Mouse (Mus musculus) forebrain, embryonic 15.5 days (tissue): ENCODE measurements around the gene Zfp46. TPM values are rescaled to one million over a fixed set of nuclear protein-coding genes. Genes with fewer than 3 reads are reported as not detected.

Experiments used
- ATAC-seq: fragments of 200-750 bp; cut with Nextera tagmentation; replicated peaks from 2 replicates; pipeline ENCODE4 v1.8.0; 2017; ENCODE audit warnings: mild to moderate bottlenecking, moderate TSS enrichment, moderate library complexity
- H3K27ac ChIP-seq: fragments of 300-500 bp; sonication (generic); replicated peaks from 2 replicates; pipeline ENCODE4 v1.5.1; 2015; ENCODE audit warnings: mild to moderate bottlenecking, inconsistent platforms
- H3K27me3 ChIP-seq: fragments of 300-500 bp; sonication (generic); 2 replicates; pipeline ENCODE4 v1.6.1; 2015; ENCODE audit warnings: inconsistent platforms
- H3K36me3 ChIP-seq: fragments of 300-500 bp; sonication (generic); 2 replicates; pipeline ENCODE4 v1.6.1; 2015; ENCODE audit warnings: mild to moderate bottlenecking, inconsistent platforms
- H3K4me1 ChIP-seq: fragments of 300-500 bp; sonication (generic); 2 replicates; pipeline ENCODE4 v1.6.1; 2015; ENCODE audit warnings: inconsistent platforms
- H3K4me2 ChIP-seq: fragments of 300-500 bp; sonication (generic); replicated peaks from 2 replicates; pipeline ENCODE4 v1.6.1; 2015; ENCODE audit warnings: mild to moderate bottlenecking, inconsistent platforms
- H3K4me3 ChIP-seq: fragments of 300-500 bp; sonication (generic); 2 replicates; pipeline ENCODE4 v1.5.1; 2015; ENCODE audit warnings: mild to moderate bottlenecking, inconsistent platforms
- H3K9ac ChIP-seq: fragments of 300-500 bp; sonication (generic); replicated peaks from 2 replicates; pipeline ENCODE4 v1.6.1; 2015; ENCODE audit warnings: mild to moderate bottlenecking, inconsistent platforms
- H3K9me3 ChIP-seq: fragments of 300-500 bp; sonication (generic); 2 replicates; pipeline ENCODE4 v1.6.1; 2016; ENCODE audit warnings: inconsistent platforms
- WGBS: fragments of 180-500 bp; shearing (Covaris S2); methylation state at CpG from one replicate; pipeline ENCODE4 v1.1.7; 2015; ENCODE audit warnings: mixed read lengths; 5-methylcytosine and 5-hydroxymethylcytosine counted together
- polyA plus RNA-seq: library from polyadenylated mRNA; unstranded; fragments of >200 nt; fragmentation: Nextera tagmentation; extraction: Ambion mirVana; gene quantifications from 2 replicates; pipeline ENCODE4 v1.2.1, GENCODE M21; 2015

Zfp46 gene
- polyA plus RNA-seq, 1 experiment from 2014 or later: 46.1 TPM

GRCm38 (mm10) chr4:136247729-136248463 lies 36.6 kb upstream of the Zfp46 start, which contains the start of gene Tcea3:
TSS of gene Tcea3 (plus strand) at chr4:136247729.
- H3K9me3 ChIP-seq: no peaks in the 10 kb centered on the region
- H3K4me3 ChIP-seq: peak within 1 kb of the TSS; percentile 33
- no peak within 1 kb of the TSS for H3K27ac ChIP-seq
- 0 out of 2 replicates have a peak within 1 kb of the TSS, but pooled peaks have one; percentile 26 for H3K9ac ChIP-seq
- peaks cover 60% of the 10 kb centered on the region for H3K27me3 ChIP-seq
- no peak for ATAC-seq
- H3K36me3 ChIP-seq: no peaks in the 10 kb centered on the region
- H3K4me1 ChIP-seq: peaks cover 24% of the 10 kb centered on the region
- WGBS: under 1% methylated on average over 46 of the region's 46 CpGs
- peak within 1 kb of the TSS; percentile 56 for H3K4me2 ChIP-seq

GRCm38 (mm10) chr4:136248464-136249331 lies 35.8 kb upstream of the Zfp46 start:
- no peak for ATAC-seq
- Histone ChIP-seq H3K4me1 (peaks cover 24% of the 10 kb centered on the region), H3K36me3 (no peaks in the 10 kb centered on the region), H3K9me3 (no peaks in the 10 kb centered on the region), H3K27ac (no peak overlapping the region), H3K9ac (0 out of 2 replicates have a peak overlapping the region, but pooled peaks have one; percentile 26), H3K4me3 (peak overlapping the region; percentile 33), H3K4me2 (peak overlapping the region; percentile 56), H3K27me3 (peaks cover 60% of the 10 kb centered on the region)
- WGBS: under 1% methylated on average over 37 of the region's 37 CpGs

GRCm38 (mm10) chr4:136249332-136249647 lies 35.2 kb upstream of the Zfp46 start:
- H3K4me3 ChIP-seq: no peak overlapping the region
- no peaks in the 10 kb centered on the region for H3K36me3 ChIP-seq
- 3% methylated on average over 11 of the region's 11 CpGs for WGBS
- H3K4me2 ChIP-seq: peak overlapping the region; percentile 56; the same call in 1 of the 2 replicates
- no peak overlapping the region for H3K27ac ChIP-seq
- H3K27me3 ChIP-seq: peaks cover 60% of the 10 kb centered on the region
- ATAC-seq: no peak
- no peaks in the 10 kb centered on the region for H3K9me3 ChIP-seq
- peaks cover 24% of the 10 kb centered on the region for H3K4me1 ChIP-seq
- H3K9ac ChIP-seq: no peak overlapping the region

DNA sequence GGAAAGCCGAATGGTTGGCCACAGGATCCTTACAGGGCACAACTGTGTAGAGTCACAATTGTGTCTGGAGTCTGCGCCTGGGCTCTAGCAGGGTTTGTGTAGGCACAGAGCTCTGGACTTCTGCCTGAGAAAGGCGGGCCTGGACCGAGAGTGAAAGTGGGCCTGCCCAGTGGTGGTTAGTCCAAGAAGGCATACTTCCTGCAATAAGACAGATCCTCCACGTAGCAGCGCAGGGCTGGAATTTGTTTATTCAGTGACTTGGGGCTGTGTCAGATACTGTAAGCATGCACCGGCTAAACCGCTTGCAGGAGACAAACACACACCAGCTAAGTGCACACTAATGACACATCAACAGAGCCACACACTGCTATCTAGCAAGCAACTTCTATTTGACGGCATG lies 34.7 kb upstream of the Zfp46 start:
- no peak overlapping the region for H3K9ac ChIP-seq
- WGBS: 40% methylated on average over 9 of the region's 9 CpGs
- ATAC-seq: no peak
- H3K4me3 ChIP-seq: no peak overlapping the region
- peaks cover 57% of the 10 kb centered on the region for H3K27me3 ChIP-seq
- H3K4me1 ChIP-seq: peaks cover 24% of the 10 kb centered on the region
- H3K4me2 ChIP-seq: no peak overlapping the region
- no peaks in the 10 kb centered on the region for H3K36me3 ChIP-seq
- H3K27ac ChIP-seq: no peak overlapping the region
- no peaks in the 10 kb centered on the region for H3K9me3 ChIP-seq

DNA sequence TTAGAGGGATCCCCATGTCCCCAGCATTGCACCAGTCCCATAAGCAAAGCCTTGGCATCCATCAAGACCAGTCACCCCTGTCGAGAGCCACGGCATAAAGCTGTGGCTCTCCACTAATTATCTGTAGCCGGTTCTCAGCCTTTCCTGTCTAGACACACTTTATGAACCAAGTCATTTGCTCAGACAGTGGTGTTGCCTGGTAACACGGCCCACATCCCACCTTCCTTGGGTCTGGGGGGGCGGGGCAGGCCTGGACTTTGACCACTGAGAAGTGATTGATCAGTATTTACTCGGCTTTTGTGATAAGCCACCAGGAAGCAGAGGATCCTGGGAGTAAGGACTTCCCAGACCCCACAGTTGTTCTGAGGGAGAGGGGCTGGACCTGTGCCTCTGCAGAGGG lies 28.6 kb upstream of the Zfp46 start:
- no peak for ATAC-seq
- Histone ChIP-seq H3K4me3 (no peak overlapping the region), H3K27ac (no peak overlapping the region), H3K4me2 (no peak overlapping the region), H3K27me3 (peaks cover 4% of the 10 kb centered on the region; the same call in 1 of the 2 replicates), H3K9me3 (no peaks in the 10 kb centered on the region), H3K4me1 (peaks cover 4% of the 10 kb centered on the region), H3K9ac (no peak overlapping the region), H3K36me3 (no peaks in the 10 kb centered on the region)
- WGBS: 66% methylated on average over 6 of the region's 6 CpGs

DNA sequence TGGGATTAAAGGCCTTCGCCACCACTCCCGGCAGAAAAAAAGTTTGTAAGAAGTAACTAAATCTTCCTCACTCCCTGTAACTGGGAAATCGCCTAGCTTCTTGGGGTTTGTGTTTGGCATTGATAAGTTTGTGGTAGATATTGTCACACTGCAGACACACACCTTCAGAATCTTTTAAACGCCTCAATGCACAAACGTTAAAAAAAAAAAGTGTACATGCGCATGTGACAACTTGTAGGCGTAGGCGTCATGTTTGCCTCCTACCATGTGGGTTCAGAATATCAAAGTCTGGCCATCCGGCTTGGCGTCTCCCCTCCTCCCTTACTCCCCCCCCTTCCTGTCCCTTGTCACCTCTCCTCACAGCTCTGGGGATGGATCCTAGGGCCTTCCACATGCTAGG lies 27.8 kb upstream of the Zfp46 start:
- Histone ChIP-seq H3K4me3 (no peak overlapping the region), H3K36me3 (no peaks in the 10 kb centered on the region), H3K4me2 (no peak overlapping the region), H3K9me3 (no peaks in the 10 kb centered on the region), H3K4me1 (peaks cover 4% of the 10 kb centered on the region), H3K27ac (no peak overlapping the region), H3K9ac (no peak overlapping the region), H3K27me3 (no peaks in the 10 kb centered on the region)
- 87% methylated on average over 10 of the region's 10 CpGs for WGBS
- no peak for ATAC-seq

DNA sequence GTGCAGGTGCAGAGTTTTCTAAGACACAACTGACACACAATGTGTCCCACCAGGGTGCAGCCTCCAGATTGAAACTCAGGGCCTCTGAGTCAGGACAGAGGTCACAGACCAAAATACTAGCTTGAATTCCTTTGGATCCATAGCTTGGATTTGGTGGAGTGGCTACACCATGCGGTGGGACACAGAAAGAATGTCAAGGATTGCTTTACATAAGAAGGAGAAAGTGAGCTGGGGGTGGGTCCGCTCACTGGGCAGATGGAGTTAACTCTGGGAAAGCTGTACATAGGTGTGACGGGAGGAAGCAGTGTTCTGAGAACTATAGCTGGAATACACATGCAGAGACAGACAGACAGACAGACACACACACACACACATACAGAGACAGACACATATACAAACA lies 24.6 kb upstream of the Zfp46 start:
- H3K27ac ChIP-seq: no peak overlapping the region

DNA sequence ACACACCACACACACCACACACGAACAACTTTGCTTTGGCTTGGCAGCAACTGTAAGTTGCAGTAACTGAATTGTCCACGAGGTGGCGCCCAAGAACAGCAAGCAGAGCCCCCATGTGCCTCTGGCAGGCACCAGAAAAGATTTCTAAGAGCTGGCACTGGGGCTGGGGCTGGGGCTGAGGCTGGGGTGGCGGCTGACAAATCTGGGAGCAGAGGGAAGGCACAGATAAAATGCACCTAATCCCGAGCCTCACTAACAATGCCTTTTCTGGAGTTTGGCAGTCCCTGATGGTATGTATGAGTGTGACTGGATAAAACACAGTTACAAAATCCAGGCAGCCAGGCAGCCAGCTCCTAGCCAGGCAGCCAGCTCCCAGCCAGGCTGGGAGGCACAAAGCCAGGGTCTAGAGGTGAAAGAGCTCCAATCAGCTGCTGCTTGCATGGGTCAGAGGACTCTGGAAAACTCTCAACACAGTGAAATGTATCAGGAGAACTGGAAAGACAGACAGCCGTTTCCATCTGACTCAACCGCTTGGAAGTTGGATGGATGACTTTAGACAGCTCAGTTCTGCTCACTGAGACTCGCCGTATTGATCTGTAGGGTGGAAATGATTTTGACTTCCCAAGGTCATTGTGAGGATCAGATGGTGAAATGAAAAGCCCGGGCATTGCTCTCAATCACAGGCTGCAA lies 23.8 kb upstream of the Zfp46 start:
- no peaks in the 10 kb centered on the region for H3K9me3 ChIP-seq
- peak; percentile 67 for ATAC-seq
- H3K27me3 ChIP-seq: no peaks in the 10 kb centered on the region
- 0 out of 2 replicates have a peak overlapping the region, but pooled peaks have one; percentile 5 for H3K9ac ChIP-seq
- no peak overlapping the region for H3K4me2 ChIP-seq
- H3K36me3 ChIP-seq: no peaks in the 10 kb centered on the region
- H3K4me1 ChIP-seq: peaks cover 4% of the 10 kb centered on the region
- 40% methylated on average over 10 of the region's 10 CpGs for WGBS
- no peak overlapping the region for H3K27ac ChIP-seq
- H3K4me3 ChIP-seq: no peak overlapping the region

More for the DNA sequence above, 24.6 kb upstream of the Zfp46 start:
- no peaks in the 10 kb centered on the region for H3K27me3 ChIP-seq
- H3K36me3 ChIP-seq: no peaks in the 10 kb centered on the region
- no peak overlapping the region for H3K9ac ChIP-seq
- no peak overlapping the region for H3K4me3 ChIP-seq
- no peak overlapping the region for H3K4me2 ChIP-seq
- H3K4me1 ChIP-seq: peaks cover 4% of the 10 kb centered on the region
- H3K9me3 ChIP-seq: no peaks in the 10 kb centered on the region
- no peak for ATAC-seq
- 57% methylated on average over 3 of the region's 3 CpGs for WGBS

DNA sequence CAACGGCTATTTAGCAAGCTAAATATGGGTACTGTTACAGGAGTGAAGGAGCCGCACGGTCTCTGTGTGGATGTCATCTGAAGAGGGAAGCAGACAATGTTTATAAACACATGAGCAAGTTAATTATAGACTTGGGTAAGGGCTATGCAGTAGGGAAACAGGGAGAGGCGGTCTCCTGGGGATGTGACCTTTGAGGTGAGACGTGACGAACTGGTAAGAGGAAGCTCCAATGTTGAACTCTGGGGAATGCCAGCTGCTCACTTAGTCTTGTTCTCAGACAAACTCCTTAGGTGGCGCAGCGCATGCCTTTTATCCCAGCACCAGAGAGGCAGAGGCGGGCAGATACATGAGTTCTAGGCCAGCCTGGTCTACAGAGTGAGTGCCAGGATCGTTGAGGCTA lies 22.6 kb upstream of the Zfp46 start:
- Histone ChIP-seq H3K27me3 (no peaks in the 10 kb centered on the region), H3K4me1 (peaks cover 4% of the 10 kb centered on the region), H3K4me3 (no peak overlapping the region), H3K9me3 (no peaks in the 10 kb centered on the region), H3K4me2 (no peak overlapping the region), H3K9ac (no peak overlapping the region), H3K27ac (no peak overlapping the region), H3K36me3 (no peaks in the 10 kb centered on the region)
- ATAC-seq: no peak
- 74% methylated on average over 10 of the region's 10 CpGs for WGBS

GRCm38 (mm10) chr4:136263555-136263954 lies 20.9 kb upstream of the Zfp46 start:
- Histone ChIP-seq H3K4me2 (no peak overlapping the region), H3K4me3 (no peak overlapping the region), H3K27ac (no peak overlapping the region), H3K27me3 (no peaks in the 10 kb centered on the region), H3K9me3 (no peaks in the 10 kb centered on the region), H3K9ac (no peak overlapping the region), H3K4me1 (peaks cover 4% of the 10 kb centered on the region), H3K36me3 (no peaks in the 10 kb centered on the region)
- no peak for ATAC-seq
- WGBS: 93% methylated on average over 4 of the region's 4 CpGs

GRCm38 (mm10) chr4:136266716-136267343 lies 17.7 kb upstream of the Zfp46 start:
- H3K36me3 ChIP-seq: no peaks in the 10 kb centered on the region
- H3K27me3 ChIP-seq: no peaks in the 10 kb centered on the region
- H3K27ac ChIP-seq: no peak overlapping the region
- H3K9ac ChIP-seq: no peak overlapping the region
- no peak for ATAC-seq
- H3K4me3 ChIP-seq: no peak overlapping the region
- H3K4me2 ChIP-seq: no peak overlapping the region
- H3K9me3 ChIP-seq: no peaks in the 10 kb centered on the region
- WGBS: 85% methylated on average over 9 of the region's 9 CpGs
- H3K4me1 ChIP-seq: no peaks in the 10 kb centered on the region
